Mouse (Mus musculus) limb, embryonic 11.5 days (tissue): ENCODE results near the gene Adk. TPM values are rescaled to one million over a fixed set of nuclear protein-coding genes. Genes with fewer than 3 reads are reported as not detected.

Experiments
- ATAC-seq: fragments of 200-750 bp; cut with Nextera tagmentation; 2 replicates; pipeline ENCODE4 v1.8.0; 2017; ENCODE audit warnings: low read depth; ENCODE audit not compliant: insufficient number of reproducible peaks, low FRiP score, low TSS enrichment
- DNase-seq: peaks from one replicate; pipeline ENCODE4 v3.0.0-alpha.2; 2015; ENCODE audit warnings: low spot score
- H3K27ac ChIP-seq: fragments of 300-500 bp; sonication (generic); replicated peaks from 2 replicates; pipeline ENCODE4 v1.5.1; 2014; ENCODE audit warnings: low read depth, mild to moderate bottlenecking, low read length
- H3K27me3 ChIP-seq: fragments of 300-500 bp; sonication (generic); 2 replicates; pipeline ENCODE4 v1.6.1; 2014; ENCODE audit warnings: mild to moderate bottlenecking, low read length, mixed read lengths; ENCODE audit not compliant: control insufficient read depth, insufficient read depth
- H3K36me3 ChIP-seq: fragments of 300-500 bp; sonication (generic); 2 replicates; pipeline ENCODE4 v1.6.1; 2014; ENCODE audit warnings: mild to moderate bottlenecking, low read length, moderate library complexity, mixed read lengths; ENCODE audit not compliant: control insufficient read depth, insufficient read depth
- H3K4me1 ChIP-seq: fragments of 300-500 bp; sonication (generic); 2 replicates; pipeline ENCODE4 v1.6.1; 2014; ENCODE audit warnings: low read length, mixed read lengths; ENCODE audit not compliant: control insufficient read depth, insufficient read depth
- H3K4me2 ChIP-seq: fragments of 300-500 bp; sonication (generic); 2 replicates; pipeline ENCODE4 v1.6.1; 2014; ENCODE audit warnings: low read depth, mild to moderate bottlenecking, moderate library complexity; ENCODE audit not compliant: severe bottlenecking
- H3K4me3 ChIP-seq: fragments of 300-500 bp; sonication (generic); 2 replicates; pipeline ENCODE4 v1.5.1; 2014; ENCODE audit warnings: low read depth, low read length
- H3K9ac ChIP-seq: fragments of 300-500 bp; sonication (generic); 2 replicates; pipeline ENCODE4 v1.6.1; 2014; ENCODE audit warnings: mild to moderate bottlenecking, low read length
- H3K9me3 ChIP-seq: fragments of 300-500 bp; sonication (generic); 2 replicates; pipeline ENCODE4 v1.6.1; 2016; ENCODE audit warnings: low read length; ENCODE audit not compliant: control insufficient read depth
- WGBS: fragments of 180-500 bp; shearing (Covaris S2); extraction: QIAGEN DNeasy Blood & Tissue Kit; methylation state at CpG from one replicate; pipeline ENCODE4 v1.1.7; 2014; 5-methylcytosine and 5-hydroxymethylcytosine counted together
- polyA plus RNA-seq: library from polyadenylated mRNA; unstranded; fragments of >200 nt; fragmentation: Nextera tagmentation; extraction: Ambion mirVana; gene quantifications from 2 replicates; pipeline ENCODE4 v1.2.1, GENCODE M21; 2014

Adk gene
- polyA plus RNA-seq, 1 experiment from 2014 or later, result 149 TPM

- DNase-seq (no peak), ATAC-seq (no peak)
- Histone ChIP-seq H3K4me2 (no peak overlapping the region), H3K27me3 (no peaks in the 10 kb centered on the region), H3K9me3 (no peaks in the 10 kb centered on the region), H3K4me1 (peaks cover 10% of the 10 kb centered on the region), H3K36me3 (no peaks in the 10 kb centered on the region), H3K27ac (no peak overlapping the region), H3K9ac (no peak overlapping the region), H3K4me3 (no peak overlapping the region)
- 81% methylated on average over 4 of the region's 4 CpGs for WGBS
Observed at GRCm38 (mm10) chr14:21096689-21097088, 44.3 kb downstream of the Adk start.

GRCm38 (mm10) chr14:21099371-21099770 is 47.0 kb downstream of the Adk start:
- H3K36me3 ChIP-seq, result no peaks in the 10 kb centered on the region
- no peaks in the 10 kb centered on the region for H3K9me3 ChIP-seq
- ATAC-seq (no peak), DNase-seq (no peak)
- WGBS, result 36% methylated on average over 7 of the region's 7 CpGs
- H3K9ac ChIP-seq, result no peak overlapping the region
- no peak overlapping the region for H3K4me3 ChIP-seq
- no peak overlapping the region; the same call in 1 of the 2 replicates for H3K27ac ChIP-seq
- H3K4me1 ChIP-seq, result peaks cover 10% of the 10 kb centered on the region
- H3K4me2 ChIP-seq, result no peak overlapping the region
- no peaks in the 10 kb centered on the region for H3K27me3 ChIP-seq

GRCm38 (mm10) chr14:21100876-21101275 is 48.5 kb downstream of the Adk start:
- peaks cover 10% of the 10 kb centered on the region for H3K4me1 ChIP-seq
- H3K4me2 ChIP-seq, result no peak overlapping the region
- H3K9me3 ChIP-seq, result no peaks in the 10 kb centered on the region
- no peak overlapping the region for H3K9ac ChIP-seq
- no peak overlapping the region for H3K4me3 ChIP-seq
- DNase-seq, result no peak
- no peak overlapping the region for H3K27ac ChIP-seq
- H3K27me3 ChIP-seq, result no peaks in the 10 kb centered on the region
- WGBS, result 90% methylated on average over 2 of the region's 2 CpGs
- ATAC-seq, result no peak
- no peaks in the 10 kb centered on the region for H3K36me3 ChIP-seq

GRCm38 (mm10) chr14:21101562-21101961 is 49.2 kb downstream of the Adk start:
- no peak for DNase-seq
- H3K27ac ChIP-seq, result no peak overlapping the region
- no peak overlapping the region for H3K4me3 ChIP-seq
- H3K4me2 ChIP-seq, result no peak overlapping the region
- ATAC-seq, result no peak
- peaks cover 10% of the 10 kb centered on the region for H3K4me1 ChIP-seq
- WGBS, result 69% methylated on average over 7 of the region's 7 CpGs
- H3K27me3 ChIP-seq, result no peaks in the 10 kb centered on the region
- no peaks in the 10 kb centered on the region for H3K9me3 ChIP-seq
- no peak overlapping the region for H3K9ac ChIP-seq
- H3K36me3 ChIP-seq, result no peaks in the 10 kb centered on the region

- H3K4me2 ChIP-seq, result no peak overlapping the region
- no peak for ATAC-seq
- peaks cover 10% of the 10 kb centered on the region for H3K4me1 ChIP-seq
- no peak overlapping the region for H3K9ac ChIP-seq
- 93% methylated on average over 4 of the region's 4 CpGs for WGBS
- H3K36me3 ChIP-seq, result no peaks in the 10 kb centered on the region
- H3K27ac ChIP-seq, result no peak overlapping the region
- DNase-seq, result no peak
- H3K4me3 ChIP-seq, result no peak overlapping the region
- H3K9me3 ChIP-seq, result no peaks in the 10 kb centered on the region
- H3K27me3 ChIP-seq, result no peaks in the 10 kb centered on the region
Observed at GRCm38 (mm10) chr14:21102666-21103203, 50.4 kb downstream of the Adk start.

GRCm38 (mm10) chr14:21105049-21105448 is 52.7 kb downstream of the Adk start:
- no peaks in the 10 kb centered on the region for H3K27me3 ChIP-seq
- no peak overlapping the region for H3K9ac ChIP-seq
- no peaks in the 10 kb centered on the region for H3K36me3 ChIP-seq
- ATAC-seq, result no peak
- DNase-seq, result no peak
- H3K27ac ChIP-seq, result no peak overlapping the region
- H3K4me2 ChIP-seq, result no peak overlapping the region
- H3K4me3 ChIP-seq, result no peak overlapping the region
- no peaks in the 10 kb centered on the region for H3K9me3 ChIP-seq
- 0 out of 2 replicates have a peak, but pooled peaks cover under 1% of the 10 kb centered on the region for H3K4me1 ChIP-seq

GRCm38 (mm10) chr14:21106582-21106981 is 54.2 kb downstream of the Adk start:
- WGBS, result 88% methylated on average over 8 of the region's 8 CpGs
- Histone ChIP-seq H3K9ac (no peak overlapping the region), H3K27me3 (no peaks in the 10 kb centered on the region), H3K9me3 (no peaks in the 10 kb centered on the region), H3K4me2 (no peak overlapping the region), H3K36me3 (no peaks in the 10 kb centered on the region), H3K4me3 (no peak overlapping the region), H3K27ac (no peak overlapping the region), H3K4me1 (no peaks in the 10 kb centered on the region)
- ATAC-seq (no peak), DNase-seq (no peak)

- no peaks in the 10 kb centered on the region for H3K27me3 ChIP-seq
- DNase-seq, result no peak
- no peak overlapping the region for H3K9ac ChIP-seq
- no peaks in the 10 kb centered on the region for H3K36me3 ChIP-seq
- no peaks in the 10 kb centered on the region for H3K9me3 ChIP-seq
- H3K27ac ChIP-seq, result no peak overlapping the region
- H3K4me1 ChIP-seq, result no peaks in the 10 kb centered on the region
- no peak overlapping the region for H3K4me3 ChIP-seq
- H3K4me2 ChIP-seq, result no peak overlapping the region
- no peak for ATAC-seq
- WGBS, result 88% methylated on average over 3 of the region's 3 CpGs
Observed at GRCm38 (mm10) chr14:21107551-21107950, 55.2 kb downstream of the Adk start.

- Histone ChIP-seq H3K9ac (no peak overlapping the region), H3K4me2 (no peak overlapping the region), H3K4me3 (no peak overlapping the region), H3K36me3 (no peaks in the 10 kb centered on the region), H3K4me1 (no peaks in the 10 kb centered on the region), H3K9me3 (no peaks in the 10 kb centered on the region), H3K27ac (no peak overlapping the region), H3K27me3 (no peaks in the 10 kb centered on the region)
- no peak for DNase-seq
- ATAC-seq, result no peak
- WGBS, result 81% methylated on average over 4 of the region's 4 CpGs
Observed at GRCm38 (mm10) chr14:21110492-21110891, 58.1 kb downstream of the Adk start.
